Mouse (Mus musculus): ENCODE measurements around the gene Tmub1.

DNA sequence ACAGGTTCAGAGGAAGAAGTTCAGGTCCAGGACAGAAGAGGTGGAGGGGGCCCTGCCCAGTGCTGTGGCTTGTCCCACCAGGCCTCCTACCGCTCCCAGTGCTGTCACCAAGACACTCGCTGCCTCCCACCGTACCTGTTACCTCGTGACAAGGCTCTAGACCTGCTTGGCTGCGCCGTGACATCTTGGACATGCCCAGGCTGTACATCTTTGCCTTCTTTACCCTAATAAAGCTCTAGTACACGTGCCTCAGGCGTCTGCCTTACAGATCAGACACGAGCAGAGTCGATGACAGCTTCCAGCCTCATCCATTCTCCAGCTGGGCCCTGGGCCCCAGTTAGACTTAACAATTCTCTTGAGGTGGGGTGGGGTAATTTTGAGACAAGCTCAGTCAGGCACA lies 30.1 kb downstream of the Tmub1 start:
- TF ChIP-seq EP300 (IDR thresholded peaks at IDR 0.05; ENCODE audit: low read depth): no peak
- TF ChIP-seq CTCF (IDR thresholded peaks at IDR 0.05; ENCODE audit: low read depth): no peak

All from liver, embryonic 14.5 days (tissue).